Mouse (Mus musculus): ENCODE data around the gene Spag7. TPM values are rescaled to one million over a fixed set of nuclear protein-coding genes. Genes with fewer than 3 reads are reported as not detected.

Gene Spag7
- total RNA-seq, 1 experiment from 2014 or later, result 114 TPM

DNA sequence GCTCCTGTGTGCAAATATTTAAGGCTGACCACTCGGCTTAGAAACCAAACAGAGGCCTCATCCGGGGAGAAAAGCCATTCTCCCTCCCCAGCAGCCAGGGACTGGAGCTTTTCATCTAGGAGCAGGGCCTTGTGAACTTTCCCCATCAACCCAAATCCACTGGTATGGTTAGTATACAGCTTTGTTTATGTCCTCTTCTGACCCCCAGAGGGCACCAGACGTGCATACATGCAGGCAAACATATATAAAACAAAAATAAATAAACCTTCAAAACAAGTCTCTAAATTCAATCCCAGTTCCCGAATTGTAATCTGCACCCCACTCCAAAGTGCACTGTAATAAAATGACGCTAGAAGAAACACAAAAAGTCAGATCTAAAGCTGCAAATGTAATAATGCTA lies 39.7 kb downstream of the Spag7 start:
- peak in 1 of 2 experiments; percentile 45; a peak in 1 of 4 replicates for ATAC-seq (replicated peaks in 1 of 2; ENCODE audit: insufficient read depth in 1 of 2, low FRiP score in 2 of 2, low TSS enrichment in 1 of 2, low read depth in 1 of 2, poor library complexity in 2 of 2, severe bottlenecking in 2 of 2)

- no peak for ATAC-seq (replicated peaks in 1 of 2; ENCODE audit: insufficient read depth in 1 of 2, low FRiP score in 2 of 2, low TSS enrichment in 1 of 2, low read depth in 1 of 2, poor library complexity in 2 of 2, severe bottlenecking in 2 of 2)
Measured at GRCm38 (mm10) chr11:70628431-70628830, 40.8 kb downstream of the Spag7 start.

GRCm38 (mm10) chr11:70626877-70627276 lies 42.3 kb downstream of the Spag7 start:
- no peak for ATAC-seq (replicated peaks in 1 of 2; ENCODE audit: insufficient read depth in 1 of 2, low FRiP score in 2 of 2, low TSS enrichment in 1 of 2, low read depth in 1 of 2, poor library complexity in 2 of 2, severe bottlenecking in 2 of 2)

DNA sequence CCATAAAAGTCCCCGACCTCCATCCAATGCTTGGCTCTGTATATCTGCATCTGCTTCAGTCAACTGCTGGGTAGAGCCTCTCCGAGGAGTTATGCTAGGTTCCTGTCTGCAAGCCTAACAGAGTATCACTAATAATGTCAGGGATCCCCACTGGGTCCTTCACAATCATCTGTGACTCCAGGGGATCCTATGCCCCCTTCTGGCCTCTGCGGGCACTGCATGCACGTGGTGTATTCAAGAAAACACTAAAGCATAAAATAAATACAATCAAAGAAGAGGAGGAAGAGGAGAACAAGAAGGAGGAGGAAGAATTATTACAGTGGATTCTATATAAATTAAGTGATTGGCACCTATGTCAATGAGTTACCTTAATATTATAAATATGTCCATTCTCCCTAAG lies 43.7 kb downstream of the Spag7 start:
- ATAC-seq (replicated peaks in 1 of 2; ENCODE audit: insufficient read depth in 1 of 2, low FRiP score in 2 of 2, low TSS enrichment in 1 of 2, low read depth in 1 of 2, poor library complexity in 2 of 2, severe bottlenecking in 2 of 2), result 0 out of 4 replicates have a peak, but pooled peaks of 1 of the 2 experiments have one; percentile 27

GRCm38 (mm10) chr11:70623053-70623742 lies 46.0 kb downstream of the Spag7 start:
- ATAC-seq (replicated peaks in 1 of 2; ENCODE audit: insufficient read depth in 1 of 2, low FRiP score in 2 of 2, low TSS enrichment in 1 of 2, low read depth in 1 of 2, poor library complexity in 2 of 2, severe bottlenecking in 2 of 2), result no peak

GRCm38 (mm10) chr11:70621972-70622814 lies 47.0 kb downstream of the Spag7 start:
- ATAC-seq (replicated peaks in 1 of 2; ENCODE audit: insufficient read depth in 1 of 2, low FRiP score in 2 of 2, low TSS enrichment in 1 of 2, low read depth in 1 of 2, poor library complexity in 2 of 2, severe bottlenecking in 2 of 2), result peak; percentile 37 to 59; a peak in 3 of 4 replicates

DNA sequence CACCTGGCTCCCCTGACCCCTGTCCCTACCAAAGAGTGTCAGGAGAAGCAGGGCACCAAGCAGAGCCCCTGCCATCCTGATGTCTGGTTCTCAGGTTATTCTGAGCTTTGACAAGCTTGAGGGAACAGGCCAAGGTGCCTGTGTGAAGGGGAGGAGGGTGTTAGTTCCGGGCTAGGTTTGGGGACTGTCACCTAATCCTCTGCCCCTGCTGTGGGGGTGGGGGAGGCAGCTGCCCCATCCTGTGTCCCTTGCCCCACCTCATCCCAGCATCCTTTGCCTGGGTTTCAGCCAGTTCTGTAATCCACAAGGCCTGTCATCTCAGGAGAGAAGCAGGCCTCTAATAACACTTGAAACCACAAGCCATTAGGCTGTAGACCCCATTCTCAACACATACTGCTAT lies 50.1 kb downstream of the Spag7 start, which contains the start of gene Chrne:
Chrne (minus strand) TSS at position 116 of the 400 bp plus-strand sequence.
- ATAC-seq (replicated peaks in 1 of 2; ENCODE audit: insufficient read depth in 1 of 2, low FRiP score in 2 of 2, low TSS enrichment in 1 of 2, low read depth in 1 of 2, poor library complexity in 2 of 2, severe bottlenecking in 2 of 2), result no peak

- ATAC-seq (replicated peaks in 1 of 2; ENCODE audit: insufficient read depth in 1 of 2, low FRiP score in 2 of 2, low TSS enrichment in 1 of 2, low read depth in 1 of 2, poor library complexity in 2 of 2, severe bottlenecking in 2 of 2), result 0 out of 4 replicates have a peak, but pooled peaks have one; percentile 19
Measured at GRCm38 (mm10) chr11:70615516-70616093, 53.6 kb downstream of the Spag7 start, which contains the start of gene 4930544D05Rik. Gene 4930544D05Rik (plus strand): TSS chr11:70615848.

DNA sequence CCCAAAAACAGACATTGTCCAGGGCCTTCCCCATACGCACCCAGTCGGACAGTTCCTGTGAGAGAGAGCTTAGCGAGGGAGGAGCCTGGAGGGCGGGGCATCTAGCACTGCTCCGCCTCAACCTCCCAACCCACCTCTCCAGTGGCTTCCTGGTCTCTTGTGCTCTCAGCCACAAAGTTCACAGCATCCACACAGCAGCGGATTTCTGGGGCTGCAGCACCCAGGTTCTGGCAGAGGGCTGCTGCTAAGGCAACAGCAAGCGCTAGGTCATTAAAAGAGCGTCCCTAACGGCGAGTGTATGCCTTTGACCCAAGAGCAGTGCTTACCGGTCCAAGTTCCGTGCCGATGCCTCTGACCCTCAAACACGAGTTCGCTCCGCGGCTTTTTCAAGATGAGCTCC lies 54.1 kb downstream of the Spag7 start:
- peak; percentile 84 to 91 for ATAC-seq (replicated peaks in 1 of 2; ENCODE audit: insufficient read depth in 1 of 2, low FRiP score in 2 of 2, low TSS enrichment in 1 of 2, low read depth in 1 of 2, poor library complexity in 2 of 2, severe bottlenecking in 2 of 2)

Other genes with a start within 250 kb of the Spag7 start
- 43.3 and 68.7 TPM in 2 replicates for gene Arrb2, start 236.8 kb downstream of the Spag7 start, total RNA-seq (2017)
- 38.1 and 40.7 TPM in 2 replicates for gene Med11, start 217.5 kb downstream of the Spag7 start, total RNA-seq (2017)
- 0.35 TPM in 1 of 2 replicates, not detected in the other for gene Zmynd15, start 210.0 kb downstream of the Spag7 start, total RNA-seq (2017)
- gene Cxcl16, start 209.4 kb downstream of the Spag7 start, total RNA-seq (2017), result 1.8 TPM in 1 of 2 replicates, not detected in the other
- not detected in 2 replicates for gene Tm4sf5, start 164.2 kb downstream of the Spag7 start, total RNA-seq (2017)
- gene Vmo1, start 154.8 kb downstream of the Spag7 start, total RNA-seq (2017), result not detected in 2 replicates
- gene Gltpd2, start 150.2 kb downstream of the Spag7 start, total RNA-seq (2017), result not detected in 2 replicates
- gene Psmb6, start 144.0 kb downstream of the Spag7 start, total RNA-seq (2017), result 209 and 236 TPM in 2 replicates
- gene Gm40193, start 136.5 kb downstream of the Spag7 start, total RNA-seq (2017), result not detected in 2 replicates
- gene Pld2, start 129.4 kb downstream of the Spag7 start, total RNA-seq (2017), result 5.5 and 14.4 TPM in 2 replicates
- 26.4 and 30.8 TPM in 2 replicates for gene Mink1, start 106.5 kb downstream of the Spag7 start, total RNA-seq (2017)
- gene 4930544D05Rik, start 53.6 kb downstream of the Spag7 start, total RNA-seq (2017), result not detected in 2 replicates
- not detected in 2 replicates for gene Chrne, start 50.2 kb downstream of the Spag7 start, total RNA-seq (2017)
- 0.45 and 0.75 TPM in 2 replicates for gene Gp1ba, start 30.3 kb downstream of the Spag7 start, total RNA-seq (2017)
- 51.8 and 73.4 TPM in 2 replicates for gene Rnf167, start 22.2 kb downstream of the Spag7 start, total RNA-seq (2017)
- gene Slc25a11, start 21.9 kb downstream of the Spag7 start, total RNA-seq (2017), result 42.9 and 52.5 TPM in 2 replicates
- gene Pfn1, start 14.8 kb downstream of the Spag7 start, total RNA-seq (2017), result 348 and 461 TPM in 2 replicates
- 8.4 and 10.6 TPM in 2 replicates for gene Eno3, start 12.2 kb downstream of the Spag7 start, total RNA-seq (2017)
- 3.6 and 4.9 TPM in 2 replicates for gene Camta2, start 18.7 kb upstream of the Spag7 start, total RNA-seq (2017)
- 0.25 TPM in 1 of 2 replicates, not detected in the other for gene Inca1, start 30.7 kb upstream of the Spag7 start, total RNA-seq (2017)
- gene Kif1c, start 31.1 kb upstream of the Spag7 start, total RNA-seq (2017), result 6.7 and 7.3 TPM in 2 replicates
- gene Zfp3, start 94.8 kb upstream of the Spag7 start, total RNA-seq (2017), result 3.7 and 8.3 TPM in 2 replicates
- 0.25 and 0.69 TPM in 2 replicates for gene Scimp, start 143.2 kb upstream of the Spag7 start, total RNA-seq (2017)
- 67.7 and 75.9 TPM in 2 replicates for gene Rabep1, start 175.4 kb upstream of the Spag7 start, total RNA-seq (2017)